Mouse (Mus musculus): ENCODE measurements around the gene Aldh1a1.

The Aldh1a1 gene

DNA sequence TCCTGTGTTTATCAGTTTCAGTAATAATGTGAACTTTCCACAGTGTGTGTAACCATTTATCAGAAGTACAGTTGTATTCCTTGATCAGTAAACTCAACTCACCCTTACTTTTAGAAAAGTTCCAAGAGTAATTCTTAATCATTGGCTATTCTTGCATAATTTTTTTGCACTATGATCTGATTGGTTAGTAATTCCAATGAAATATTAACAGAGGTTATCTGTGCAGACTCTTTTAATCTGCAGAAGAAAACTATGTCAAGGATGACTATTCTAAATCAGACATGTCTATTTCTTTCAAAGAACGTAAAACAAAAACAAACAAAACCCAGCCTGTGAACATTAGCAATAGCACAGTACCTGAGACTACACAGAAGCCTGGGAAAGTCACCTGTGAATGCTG, 62.9 kb downstream of the Aldh1a1 start:
- DNase-seq (ENCODE audit: low read depth, low spot score) = no peak

- no peak for DNase-seq (ENCODE audit: low read depth, low spot score)
Observed at GRCm38 (mm10) chr19:20557211-20557610, 64.7 kb downstream of the Aldh1a1 start.

GRCm38 (mm10) chr19:20558069-20558468, 65.6 kb downstream of the Aldh1a1 start:
- DNase-seq (ENCODE audit: low read depth, low spot score) = no peak

DNA sequence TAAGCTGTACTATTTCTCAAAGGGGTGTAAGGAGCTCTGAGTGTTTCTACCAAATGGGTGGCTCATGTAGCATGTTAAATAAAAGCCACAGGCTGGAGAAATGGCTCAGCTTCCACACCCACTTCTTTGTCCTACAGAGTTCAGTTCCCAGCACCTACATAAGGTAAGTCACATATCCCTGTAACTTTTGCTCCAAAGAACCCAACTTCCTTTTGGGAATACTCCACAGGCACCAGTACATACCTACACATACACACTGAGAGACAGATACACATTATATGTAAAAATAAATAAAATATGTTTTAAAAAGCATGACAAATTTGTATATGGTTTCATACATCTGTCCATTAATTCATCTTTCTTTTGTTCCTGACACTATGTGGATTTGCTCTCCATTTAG, 66.0 kb downstream of the Aldh1a1 start:
- no peak for DNase-seq (ENCODE audit: low read depth, low spot score)

DNA sequence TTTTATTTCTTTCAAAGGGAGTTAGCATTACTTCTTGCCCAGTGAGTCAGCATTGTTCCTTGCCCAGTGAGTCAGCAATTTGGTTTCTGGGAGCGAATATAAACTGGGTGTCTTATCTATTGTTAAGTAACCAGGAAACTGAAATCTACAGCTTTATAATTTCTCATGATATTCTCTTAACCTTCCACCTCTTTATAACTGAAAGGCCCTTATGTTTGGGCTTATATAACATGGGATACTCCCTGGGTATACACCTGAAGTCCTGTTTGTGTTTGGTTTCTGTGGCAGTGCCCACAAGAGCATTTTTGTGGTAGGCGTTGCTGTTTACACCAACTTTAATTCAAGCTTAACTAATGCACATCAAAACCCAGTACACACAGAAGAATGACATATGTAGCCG, 66.4 kb downstream of the Aldh1a1 start:
- DNase-seq (ENCODE audit: low read depth, low spot score) = peak; percentile 73

DNA sequence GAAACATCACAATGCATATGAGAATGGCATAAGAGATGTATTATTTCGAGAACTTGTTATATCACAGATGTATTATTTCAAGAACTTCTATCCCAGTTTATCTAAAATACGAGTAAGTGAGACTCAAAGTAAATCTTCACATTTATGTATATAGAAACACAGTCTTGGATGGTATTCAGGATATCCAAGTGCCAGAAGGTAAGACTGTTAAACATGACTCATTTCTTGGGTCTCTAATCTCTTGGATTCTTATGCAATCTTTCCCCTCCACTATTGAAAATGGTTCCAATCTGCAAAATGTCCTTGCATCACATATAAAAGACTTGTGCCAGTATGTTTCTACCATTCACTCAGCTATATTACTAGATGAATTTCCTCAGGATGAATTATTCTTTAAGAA, 67.4 kb downstream of the Aldh1a1 start:
- peak; percentile 48 for DNase-seq (ENCODE audit: low read depth, low spot score)

- DNase-seq (ENCODE audit: low read depth, low spot score) = no peak
Observed at GRCm38 (mm10) chr19:20562396-20562795, 69.9 kb downstream of the Aldh1a1 start.

GRCm38 (mm10) chr19:20566294-20566693, 73.8 kb downstream of the Aldh1a1 start:
- DNase-seq (ENCODE audit: low read depth, low spot score) = no peak

- no peak for DNase-seq (ENCODE audit: low read depth, low spot score)
Observed at GRCm38 (mm10) chr19:20567039-20567438, 74.5 kb downstream of the Aldh1a1 start.

GRCm38 (mm10) chr19:20576984-20577383, 84.5 kb downstream of the Aldh1a1 start:
- DNase-seq (ENCODE audit: low read depth, low spot score) = no peak

DNA sequence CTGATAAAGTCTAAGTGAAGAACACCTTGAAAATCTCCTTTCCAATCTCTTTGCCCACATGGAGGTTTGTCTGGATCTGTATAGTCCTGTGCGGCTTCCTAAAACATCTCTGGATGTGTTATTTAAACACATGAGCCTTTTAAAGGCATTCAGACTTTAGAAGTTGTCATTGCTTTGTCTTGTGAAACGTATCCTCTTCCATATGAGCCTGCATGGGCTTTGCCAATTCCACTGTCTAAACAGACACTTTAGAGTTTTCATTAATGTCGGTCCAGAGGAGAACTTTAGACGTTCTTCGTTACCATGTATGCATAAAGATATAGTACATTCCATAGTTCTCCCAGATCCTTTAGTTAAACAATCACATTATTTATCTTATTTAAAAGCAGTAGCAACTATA, 84.9 kb downstream of the Aldh1a1 start:
- DNase-seq (ENCODE audit: low read depth, low spot score) = no peak

DNA sequence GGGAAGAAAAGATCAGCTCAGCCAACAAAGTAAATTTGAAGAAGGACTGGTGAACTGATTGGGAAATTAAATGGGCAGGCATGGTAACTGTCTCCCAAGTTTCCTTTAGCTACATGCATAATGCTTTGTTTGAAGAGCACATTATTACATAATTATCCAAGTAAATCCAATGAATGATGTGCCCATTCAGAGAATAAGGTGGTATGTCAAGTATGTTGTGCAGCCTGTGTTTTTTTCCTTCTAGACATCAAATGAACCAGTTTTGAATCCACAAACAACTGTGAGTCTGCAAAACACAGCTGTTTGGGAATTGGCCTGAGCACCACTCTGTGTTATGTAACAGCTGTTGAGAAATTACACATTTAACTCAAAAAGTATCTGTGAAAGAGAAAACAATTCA, 107.4 kb downstream of the Aldh1a1 start:
- DNase-seq (ENCODE audit: low read depth, low spot score) = peak; percentile 4

DNA sequence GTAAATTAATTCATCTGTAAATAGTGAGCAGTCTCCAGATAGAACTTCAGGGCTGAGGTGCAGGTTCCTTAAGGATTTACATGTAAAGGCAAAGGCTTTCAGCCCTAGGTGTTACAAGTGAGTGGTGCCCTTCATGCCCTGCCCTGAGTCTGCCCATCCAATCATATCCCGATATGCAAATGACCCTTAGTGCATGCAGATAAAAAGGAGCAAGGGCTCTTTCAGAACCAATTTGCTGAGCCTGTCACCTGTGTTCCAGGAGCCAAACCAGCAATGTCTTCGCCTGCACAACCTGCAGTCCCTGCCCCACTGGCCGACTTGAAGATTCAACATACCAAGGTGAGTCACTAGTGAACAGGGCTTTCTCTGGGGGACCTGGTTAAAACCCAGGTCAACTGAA, 109.2 kb downstream of the Aldh1a1 start:
- DNase-seq (ENCODE audit: low read depth, low spot score) = peak; percentile 6

- DNase-seq (ENCODE audit: low read depth, low spot score) = no peak
Observed at GRCm38 (mm10) chr19:20603212-20603611, 110.7 kb downstream of the Aldh1a1 start.

DNA sequence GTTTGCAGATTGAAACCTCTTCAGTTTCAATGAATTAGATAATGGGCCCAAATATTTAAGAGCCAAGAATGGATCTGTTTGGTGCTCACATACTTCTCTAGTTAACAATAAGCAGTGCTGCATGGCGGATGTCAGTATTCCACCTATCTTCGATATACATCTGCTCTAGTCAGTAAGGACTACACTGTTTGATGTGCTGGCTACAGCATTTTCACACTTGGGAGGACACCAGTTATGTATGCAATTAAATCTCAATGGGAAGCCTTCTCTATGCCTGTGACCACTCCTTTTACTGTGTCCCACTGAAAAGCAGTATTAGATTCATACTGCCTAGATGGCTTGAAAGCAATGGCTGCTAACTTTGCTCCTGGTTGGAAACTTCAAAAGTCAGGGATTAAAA, 111.4 kb downstream of the Aldh1a1 start:
- no peak for DNase-seq (ENCODE audit: low read depth, low spot score)

DNA sequence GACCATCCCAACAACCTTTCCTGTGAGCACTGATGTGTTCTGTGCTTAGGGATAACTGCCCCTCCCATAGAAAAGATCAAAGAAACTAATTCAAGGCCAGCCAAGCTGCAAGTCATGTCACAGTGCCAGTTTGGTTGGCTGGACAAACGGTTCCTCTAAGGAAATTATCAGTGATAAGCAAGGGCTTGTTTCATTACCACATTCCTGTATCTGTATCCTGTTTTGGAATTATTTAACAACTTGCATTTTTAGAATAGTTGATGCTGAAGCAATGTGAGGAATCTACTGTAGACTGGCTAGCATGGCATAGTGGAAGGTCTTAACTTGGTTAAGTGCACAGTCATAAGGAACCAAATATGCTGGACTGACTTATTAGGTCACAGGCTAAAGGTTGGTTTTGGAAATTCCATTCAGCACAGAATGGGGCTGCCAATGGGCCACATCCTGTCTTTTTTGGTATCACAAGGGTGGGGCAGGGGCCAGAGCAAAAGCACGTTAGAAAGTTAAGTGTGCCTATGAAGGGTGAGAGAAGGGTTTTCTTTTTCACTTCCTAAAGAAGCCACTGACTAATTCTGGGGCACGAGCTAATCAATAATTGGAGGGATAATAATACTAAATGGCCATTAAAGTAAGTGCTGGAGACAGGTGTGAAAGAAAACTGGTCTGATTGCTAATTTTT, 121.9 kb downstream of the Aldh1a1 start:
- DNase-seq (ENCODE audit: low read depth, low spot score) = peak; percentile 10

DNA sequence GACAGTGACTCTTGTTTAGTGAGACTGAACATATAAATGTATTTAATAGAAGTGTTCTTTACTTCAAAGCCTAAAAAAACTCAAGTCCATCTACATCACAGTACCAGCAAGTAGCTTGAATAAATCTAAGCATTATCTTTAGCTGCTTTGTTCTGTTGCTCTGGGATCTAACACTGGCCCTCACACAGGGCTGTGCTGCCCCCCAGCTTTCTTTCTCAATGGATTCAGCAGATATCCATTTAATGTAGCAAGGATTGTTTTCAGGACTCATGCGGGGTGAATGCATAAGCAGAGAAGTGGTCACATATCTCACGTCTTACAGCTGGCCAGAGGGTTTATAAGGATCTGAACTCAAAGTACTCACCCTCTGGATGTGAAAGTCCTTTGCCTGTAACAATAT, 129.9 kb downstream of the Aldh1a1 start:
- DNase-seq (ENCODE audit: low read depth, low spot score) = no peak

DNA sequence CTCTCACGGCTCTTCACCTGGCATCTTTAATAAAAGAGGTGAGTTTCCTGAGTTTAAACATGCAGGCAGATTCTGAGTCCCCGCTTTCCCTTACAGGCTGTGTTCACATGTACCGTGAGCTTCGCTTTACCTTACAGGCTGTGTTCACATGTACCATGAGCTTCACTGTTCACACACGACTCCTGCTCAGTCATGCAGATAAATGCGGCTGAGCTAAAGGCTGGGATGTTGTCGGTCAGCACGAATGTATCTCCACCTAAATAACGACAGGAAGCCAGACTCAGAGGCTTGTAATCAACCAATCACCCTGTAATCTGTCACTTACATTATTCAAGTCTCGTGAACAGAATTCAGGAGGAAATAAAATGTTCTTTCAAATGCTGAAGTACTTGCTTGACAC, 130.9 kb downstream of the Aldh1a1 start:
- no peak for DNase-seq (ENCODE audit: low read depth, low spot score)

GRCm38 (mm10) chr19:20631020-20631419, 138.5 kb downstream of the Aldh1a1 start:
- no peak for DNase-seq (ENCODE audit: low read depth, low spot score)

- DNase-seq (ENCODE audit: low read depth, low spot score) = peak; percentile 33
Observed at GRCm38 (mm10) chr19:20633876-20634691, 141.6 kb downstream of the Aldh1a1 start.

DNA sequence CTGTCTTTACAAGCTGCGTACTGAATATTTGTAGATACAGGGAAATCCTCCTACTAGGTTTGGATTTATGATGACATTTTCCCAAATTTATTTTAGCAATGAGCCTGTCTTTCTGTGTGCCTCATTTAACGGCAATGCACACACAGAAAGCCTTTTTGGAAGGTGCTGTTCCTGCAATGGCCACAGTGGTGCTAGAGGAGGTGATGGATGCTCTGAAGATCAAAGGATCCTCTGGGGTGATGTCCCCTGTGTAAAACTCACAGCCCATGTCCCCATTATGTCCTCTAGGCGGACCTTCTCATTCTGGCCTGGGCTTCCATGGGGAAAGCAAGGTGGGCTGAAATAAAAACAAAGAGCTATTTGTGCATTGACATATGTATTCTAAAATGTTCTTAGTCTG, 151.8 kb downstream of the Aldh1a1 start:
- DNase-seq (ENCODE audit: low read depth, low spot score) = peak; percentile 9

DNA sequence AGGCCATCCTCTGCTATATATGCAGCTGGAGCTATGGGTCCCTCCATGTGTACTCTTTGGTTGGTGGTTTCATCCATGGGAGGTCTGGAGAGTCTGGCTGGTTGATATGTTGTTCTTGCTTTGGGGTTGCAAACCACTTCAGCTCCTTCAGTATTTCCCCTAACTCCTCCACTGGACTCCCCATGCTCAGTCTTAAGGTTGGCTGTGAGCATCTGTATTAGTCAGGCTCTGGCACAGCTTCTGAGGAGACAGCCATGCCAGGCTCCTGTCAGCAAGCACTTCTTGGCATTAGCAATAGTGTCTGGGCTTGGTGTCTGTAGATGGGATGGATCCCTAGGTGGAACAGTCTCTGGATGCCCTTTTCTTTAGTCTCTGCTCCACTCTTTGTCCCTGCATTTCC, 155.0 kb downstream of the Aldh1a1 start:
- peak; percentile 30 for DNase-seq (ENCODE audit: low read depth, low spot score)

- no peak for DNase-seq (ENCODE audit: low read depth, low spot score)
Observed at GRCm38 (mm10) chr19:20650008-20650407, 157.5 kb downstream of the Aldh1a1 start.

Data from 3T3-L1 (cell line).